Mouse (Mus musculus) lung, embryonic 15.5 days (tissue): ENCODE results near the gene Rpl35. TPM values are rescaled to one million over a fixed set of nuclear protein-coding genes. Genes with fewer than 3 reads are reported as not detected.
"Not testable (repeated sequence)": the region's sequence is repeated elsewhere in the genome, so short reads cannot be mapped to it uniquely, and the experiment has no call there.

Experiments used
- ATAC-seq: fragments of 200-750 bp; cut with Nextera tagmentation; 2 replicates; pipeline ENCODE4 v1.8.0; 2017; ENCODE audit warnings: moderate number of reproducible peaks, borderline replicate concordance; ENCODE audit not compliant: low FRiP score, low TSS enrichment; ENCODE audit errors: extremely low read depth
- H3K27ac ChIP-seq: fragments of 300-500 bp; sonication (generic); 2 replicates; pipeline ENCODE4 v1.5.1; 2015; ENCODE audit warnings: moderate library complexity, mild to moderate bottlenecking, inconsistent platforms
- H3K27me3 ChIP-seq: fragments of 300-500 bp; sonication (generic); 2 replicates; pipeline ENCODE4 v1.6.1; 2015; ENCODE audit warnings: inconsistent platforms
- H3K36me3 ChIP-seq: fragments of 300-500 bp; sonication (generic); 2 replicates; pipeline ENCODE4 v1.6.1; 2015; ENCODE audit warnings: inconsistent platforms
- H3K4me1 ChIP-seq: fragments of 300-500 bp; sonication (generic); 2 replicates; pipeline ENCODE4 v1.6.1; 2015; ENCODE audit warnings: inconsistent platforms
- H3K4me2 ChIP-seq: fragments of 300-500 bp; sonication (generic); 2 replicates; pipeline ENCODE4 v1.6.1; 2015; ENCODE audit warnings: inconsistent platforms, mild to moderate bottlenecking, moderate library complexity
- H3K4me3 ChIP-seq: fragments of 300-500 bp; sonication (generic); 2 replicates; pipeline ENCODE4 v1.5.1; 2015; ENCODE audit warnings: mild to moderate bottlenecking, inconsistent platforms
- H3K9ac ChIP-seq: fragments of 300-500 bp; sonication (generic); 2 replicates; pipeline ENCODE4 v1.6.1; 2015; ENCODE audit warnings: inconsistent platforms
- H3K9me3 ChIP-seq: fragments of 300-500 bp; sonication (generic); 2 replicates; pipeline ENCODE4 v1.6.1; 2016; ENCODE audit warnings: inconsistent platforms
- WGBS: fragments of 180-500 bp; shearing (Covaris S2); methylation state at CpG from one replicate; pipeline ENCODE4 v1.1.7; 2015; 5-methylcytosine and 5-hydroxymethylcytosine counted together
- polyA plus RNA-seq: library from polyadenylated mRNA; unstranded; fragments of >200 nt; fragmentation: Nextera tagmentation; extraction: Ambion mirVana; gene quantifications from 2 replicates; pipeline ENCODE4 v1.2.1, GENCODE M21; 2015

Rpl35 gene
- 831 and 909 TPM in 2 replicates for polyA plus RNA-seq

- no peaks in the 10 kb centered on the region for H3K9me3 ChIP-seq
- H3K4me1 ChIP-seq, result peaks cover 50% of the 10 kb centered on the region
- H3K4me2 ChIP-seq, result peak within 1 kb of the TSS; percentile 64
- no peaks in the 10 kb centered on the region for H3K27me3 ChIP-seq
- peaks cover 30% of the 10 kb centered on the region for H3K36me3 ChIP-seq
- no peak for ATAC-seq
- 10% methylated on average over 15 of the region's 15 CpGs for WGBS
- H3K9ac ChIP-seq, result peak within 1 kb of the TSS; percentile 86
- H3K27ac ChIP-seq, result peak within 1 kb of the TSS; percentile 90
- H3K4me3 ChIP-seq, result peak within 1 kb of the TSS; percentile 90
These were observed at the start of gene Rpl35 for GRCm38 (mm10) chr2:39005574-39006079. TSS of gene Rpl35 (minus strand) at chr2:39005624.

DNA sequence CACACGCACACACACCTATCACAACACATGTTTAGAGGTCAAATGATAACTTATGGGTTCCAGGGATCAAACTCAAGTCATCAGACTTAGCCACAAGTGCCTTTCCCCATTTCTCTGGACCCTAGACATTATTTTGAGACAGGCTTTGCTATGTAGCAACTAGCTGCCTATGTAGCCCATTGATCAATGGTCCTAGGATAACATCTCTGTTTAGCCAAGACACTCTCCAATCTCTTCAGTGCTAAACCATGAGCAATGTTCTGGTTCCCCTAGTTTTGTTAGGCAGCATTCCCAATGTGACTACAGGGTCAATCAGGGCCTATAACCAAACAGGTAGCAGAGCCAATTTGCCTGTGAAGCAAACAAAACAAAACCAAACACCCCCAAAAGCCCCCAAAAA lies 43.1 kb upstream of the Rpl35 start:
- no peak overlapping the region for H3K4me2 ChIP-seq
- peaks cover 62% of the 10 kb centered on the region for H3K36me3 ChIP-seq
- no peak overlapping the region for H3K27ac ChIP-seq
- no peaks in the 10 kb centered on the region for H3K4me1 ChIP-seq
- ATAC-seq, result no peak
- H3K4me3 ChIP-seq, result no peak overlapping the region
- H3K27me3 ChIP-seq, result no peaks in the 10 kb centered on the region
- WGBS, result 88% methylated on average over 1 of the region's 1 CpGs
- no peaks in the 10 kb centered on the region for H3K9me3 ChIP-seq
- no peak overlapping the region for H3K9ac ChIP-seq

GRCm38 (mm10) chr2:39040215-39040614 lies 34.8 kb upstream of the Rpl35 start:
- no peak overlapping the region for H3K4me3 ChIP-seq
- no peak overlapping the region for H3K4me2 ChIP-seq
- WGBS, result 88% methylated on average over 1 of the region's 1 CpGs
- H3K27me3 ChIP-seq, result no peaks in the 10 kb centered on the region
- no peaks in the 10 kb centered on the region for H3K4me1 ChIP-seq
- H3K36me3 ChIP-seq, result peaks cover 64% of the 10 kb centered on the region
- no peaks in the 10 kb centered on the region for H3K9me3 ChIP-seq
- no peak for ATAC-seq
- no peak overlapping the region for H3K27ac ChIP-seq
- no peak overlapping the region for H3K9ac ChIP-seq

DNA sequence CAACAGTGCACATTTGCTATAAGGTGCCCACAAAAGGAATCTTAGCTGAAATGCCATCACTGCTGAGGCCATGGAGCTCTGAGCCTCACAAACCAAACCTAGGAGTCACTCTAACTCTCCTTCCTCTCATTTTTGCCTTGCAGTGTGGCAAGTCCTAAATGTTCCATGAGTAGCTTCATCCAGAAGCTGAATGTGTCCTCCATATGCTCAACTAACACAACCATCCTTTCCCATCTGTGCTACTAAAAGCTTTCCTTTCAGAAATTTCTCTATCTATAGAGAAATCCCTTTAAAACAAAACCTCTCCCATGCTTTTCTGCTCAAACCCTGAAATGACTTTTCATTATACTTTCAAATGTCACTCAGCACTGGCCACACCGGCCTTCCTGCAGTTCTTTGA lies 26.2 kb upstream of the Rpl35 start:
- WGBS, result 100% methylated on average over 1 of the region's 1 CpGs
- Histone ChIP-seq H3K27me3 (no peaks in the 10 kb centered on the region), H3K36me3 (peaks cover 65% of the 10 kb centered on the region), H3K4me2 (no peak overlapping the region), H3K4me1 (no peaks in the 10 kb centered on the region), H3K4me3 (no peak overlapping the region), H3K9ac (no peak overlapping the region), H3K9me3 (no peaks in the 10 kb centered on the region), H3K27ac (no peak overlapping the region)
- no peak for ATAC-seq

DNA sequence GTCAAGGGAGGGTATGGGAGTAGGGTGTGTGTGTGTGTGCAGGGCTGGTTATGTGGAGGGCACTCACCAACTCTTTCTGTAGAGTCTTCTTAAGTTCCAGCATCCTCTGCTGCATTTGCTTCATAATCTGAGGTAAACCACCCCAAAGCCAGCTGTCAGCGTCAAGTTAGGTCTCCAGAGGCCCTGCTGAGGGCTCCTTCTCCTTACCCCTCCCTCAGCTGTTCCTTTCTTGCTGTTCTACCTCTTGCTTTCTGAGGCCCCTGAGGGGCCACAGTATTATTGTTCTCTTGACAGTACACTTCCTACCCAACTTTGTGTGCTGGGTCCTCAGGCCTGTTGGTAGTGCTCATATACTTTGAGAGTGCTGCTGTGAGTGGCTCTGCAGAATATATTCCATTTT lies 14.6 kb upstream of the Rpl35 start:
- H3K9ac ChIP-seq, result no peak overlapping the region
- ATAC-seq, result no peak
- no peaks in the 10 kb centered on the region for H3K27me3 ChIP-seq
- H3K9me3 ChIP-seq, result no peaks in the 10 kb centered on the region
- no peak overlapping the region for H3K4me3 ChIP-seq
- 87% methylated on average over 1 of the region's 1 CpGs for WGBS
- H3K27ac ChIP-seq, result no peak overlapping the region
- peaks cover 82% of the 10 kb centered on the region for H3K36me3 ChIP-seq
- H3K4me1 ChIP-seq, result no peaks in the 10 kb centered on the region
- no peak overlapping the region for H3K4me2 ChIP-seq

DNA sequence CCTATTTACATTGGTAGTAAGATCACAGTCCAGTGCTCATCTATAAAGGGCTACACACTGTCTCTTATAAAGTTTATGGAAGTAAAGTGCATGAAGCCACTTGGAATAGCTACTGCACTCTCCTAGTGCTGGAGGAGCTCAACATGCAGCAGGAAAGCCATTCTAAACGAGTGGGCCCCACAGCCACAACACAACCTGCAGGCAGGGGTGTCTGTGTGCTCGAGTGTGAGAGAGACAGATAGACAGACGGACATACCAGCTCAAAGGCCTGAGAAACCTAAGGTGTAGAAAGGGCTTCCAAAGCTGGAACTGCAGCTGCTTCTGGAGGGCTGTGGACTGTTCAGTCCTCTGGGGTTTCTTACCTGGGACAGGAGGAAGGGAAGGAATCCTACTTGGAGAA lies 11.2 kb upstream of the Rpl35 start:
- ATAC-seq, result no peak
- Histone ChIP-seq H3K4me1 (no peaks in the 10 kb centered on the region), H3K9ac (no peak overlapping the region), H3K4me2 (no peak overlapping the region), H3K27ac (no peak overlapping the region), H3K36me3 (peaks cover 79% of the 10 kb centered on the region), H3K4me3 (no peak overlapping the region), H3K27me3 (no peaks in the 10 kb centered on the region), H3K9me3 (no peaks in the 10 kb centered on the region)
- 69% methylated on average over 3 of the region's 3 CpGs for WGBS

GRCm38 (mm10) chr2:39012768-39013279 lies 7.4 kb upstream of the Rpl35 start:
- no peaks in the 10 kb centered on the region for H3K9me3 ChIP-seq
- H3K27ac ChIP-seq, result no peak overlapping the region
- peaks cover 13% of the 10 kb centered on the region for H3K4me1 ChIP-seq
- no peak overlapping the region for H3K4me2 ChIP-seq
- 87% methylated on average over 7 of the region's 7 CpGs for whole genome bisulfite sequencing
- H3K36me3 ChIP-seq, result peaks cover 50% of the 10 kb centered on the region
- H3K4me3 ChIP-seq, result no peak overlapping the region
- no peak overlapping the region for H3K9ac ChIP-seq
- H3K27me3 ChIP-seq, result no peaks in the 10 kb centered on the region
- ATAC-seq, result no peak

GRCm38 (mm10) chr2:39011971-39012370 lies 6.5 kb upstream of the Rpl35 start:
- Histone ChIP-seq H3K27me3 (no peaks in the 10 kb centered on the region), H3K9ac (no peak overlapping the region), H3K4me1 (peaks cover 16% of the 10 kb centered on the region), H3K4me3 (no peak overlapping the region), H3K9me3 (no peaks in the 10 kb centered on the region), H3K4me2 (no peak overlapping the region), H3K36me3 (peaks cover 43% of the 10 kb centered on the region), H3K27ac (no peak overlapping the region)
- ATAC-seq, result no peak
- WGBS, result 88% methylated on average over 3 of the region's 3 CpGs

- Histone ChIP-seq H3K4me3 (no peak overlapping the region), H3K4me1 (peaks cover 23% of the 10 kb centered on the region), H3K27me3 (no peaks in the 10 kb centered on the region), H3K36me3 (peaks cover 37% of the 10 kb centered on the region), H3K4me2 (no peak overlapping the region), H3K9ac (no peak overlapping the region), H3K9me3 (no peaks in the 10 kb centered on the region), H3K27ac (no peak overlapping the region)
- no peak for ATAC-seq
These were observed 5.8 kb upstream of the Rpl35 start for GRCm38 (mm10) chr2:39011264-39011663.

GRCm38 (mm10) chr2:39010144-39010543 lies 4.7 kb upstream of the Rpl35 start:
- peaks cover 30% of the 10 kb centered on the region for H3K4me1 ChIP-seq
- H3K36me3 ChIP-seq, result peaks cover 26% of the 10 kb centered on the region
- H3K9ac ChIP-seq, H3K4me2 ChIP-seq, H3K9me3 ChIP-seq, H3K27me3 ChIP-seq, ATAC-seq, H3K4me3 ChIP-seq, H3K27ac ChIP-seq: not testable (repeated sequence)
- WGBS, result 86% methylated on average over 5 of the region's 5 CpGs

DNA sequence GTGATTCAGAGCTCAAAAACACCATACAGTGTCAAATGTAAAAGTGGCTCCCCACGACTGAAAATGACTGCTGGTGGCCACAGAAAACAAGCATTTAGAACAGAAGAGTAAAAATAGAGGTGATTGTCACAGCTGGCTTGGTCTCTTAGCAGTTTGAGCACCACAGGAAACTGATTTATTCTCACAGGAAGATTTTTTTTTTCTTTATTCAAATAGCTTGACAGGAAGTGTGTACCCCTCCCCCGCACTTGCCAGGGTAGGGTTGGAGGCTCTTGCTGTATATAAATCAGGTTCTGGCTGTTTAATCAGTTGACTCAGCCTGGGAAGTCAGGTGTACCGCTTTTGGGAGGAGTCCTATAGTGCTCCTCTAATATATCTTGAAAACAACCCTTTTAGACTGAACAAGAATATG lies 3.5 kb upstream of the Rpl35 start:
- Histone ChIP-seq H3K27me3 (no peaks in the 10 kb centered on the region), H3K4me1 (peaks cover 32% of the 10 kb centered on the region), H3K36me3 (peaks cover 15% of the 10 kb centered on the region), H3K4me2 (peak overlapping the region; percentile 87), H3K9me3 (no peaks in the 10 kb centered on the region), H3K4me3 (peak overlapping the region; percentile 85), H3K27ac (peak overlapping the region; percentile 93), H3K9ac (peak overlapping the region; percentile 89)
- ATAC-seq, result no peak
- 10% methylated on average over 3 of the region's 3 CpGs for WGBS

DNA sequence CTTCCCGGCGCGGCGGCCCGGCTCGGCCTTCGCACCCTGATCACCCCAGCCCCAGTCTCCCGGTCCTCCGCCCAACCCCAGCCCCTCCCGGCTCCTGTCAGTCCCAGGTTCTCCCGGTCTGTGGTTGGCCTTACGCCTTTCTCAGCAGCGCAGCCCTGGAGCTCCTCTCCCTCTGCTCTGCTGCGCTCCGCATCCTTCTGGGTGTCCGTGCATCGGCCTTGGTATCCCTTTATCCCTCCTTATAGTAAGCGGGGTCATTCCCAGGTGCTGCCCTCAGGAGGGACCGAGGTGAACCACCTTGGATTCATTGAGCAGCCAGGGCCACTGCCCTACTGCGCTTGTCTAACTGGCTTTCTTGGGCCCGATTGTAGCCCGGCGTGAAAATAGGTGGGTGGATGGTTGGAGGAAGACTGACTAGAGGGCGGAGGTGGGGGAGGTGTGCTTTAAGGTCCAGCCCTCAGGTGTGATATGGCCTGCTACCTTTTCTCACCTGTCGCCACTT lies 3.0 kb upstream of the Rpl35 start:
- Histone ChIP-seq H3K9me3 (no peaks in the 10 kb centered on the region), H3K4me2 (peak overlapping the region; percentile 87), H3K27me3 (no peaks in the 10 kb centered on the region), H3K4me1 (peaks cover 38% of the 10 kb centered on the region), H3K4me3 (peak overlapping the region; percentile 85), H3K27ac (peak overlapping the region; percentile 93), H3K9ac (peak overlapping the region; percentile 89), H3K36me3 (peaks cover 12% of the 10 kb centered on the region)
- WGBS, result under 1% methylated on average over 25 of the region's 25 CpGs
- peak; percentile 56 for ATAC-seq
